Mouse (Mus musculus) stomach, postnatal 0 days (tissue): ENCODE results near the gene Ctnnbl1.

Experiments
- CTCF ChIP-seq: IDR thresholded peaks from 2 replicates; pipeline ENCODE4 v1.5.1; 2016; ENCODE audit warnings: antibody characterized with exemption, low read depth, mild to moderate bottlenecking, moderate library complexity
- EP300 ChIP-seq: optimal IDR thresholded peaks from 2 replicates; pipeline ENCODE3; 2016; ENCODE audit warnings: antibody characterized with exemption

- TF ChIP-seq EP300 = no peak
- no peak for TF ChIP-seq CTCF
Observed at GRCm38 (mm10) chr2:157755771-157756170, 18.6 kb downstream of the Ctnnbl1 start.
